Mouse (Mus musculus): Measurements from ENCODE around the gene Klf15. TPM values are rescaled to one million over a fixed set of nuclear protein-coding genes. Genes with fewer than 3 reads are reported as not detected.

Klf15 gene
- polyA plus RNA-seq, 1 experiment from 2014 or later = 3.8 TPM

DNA sequence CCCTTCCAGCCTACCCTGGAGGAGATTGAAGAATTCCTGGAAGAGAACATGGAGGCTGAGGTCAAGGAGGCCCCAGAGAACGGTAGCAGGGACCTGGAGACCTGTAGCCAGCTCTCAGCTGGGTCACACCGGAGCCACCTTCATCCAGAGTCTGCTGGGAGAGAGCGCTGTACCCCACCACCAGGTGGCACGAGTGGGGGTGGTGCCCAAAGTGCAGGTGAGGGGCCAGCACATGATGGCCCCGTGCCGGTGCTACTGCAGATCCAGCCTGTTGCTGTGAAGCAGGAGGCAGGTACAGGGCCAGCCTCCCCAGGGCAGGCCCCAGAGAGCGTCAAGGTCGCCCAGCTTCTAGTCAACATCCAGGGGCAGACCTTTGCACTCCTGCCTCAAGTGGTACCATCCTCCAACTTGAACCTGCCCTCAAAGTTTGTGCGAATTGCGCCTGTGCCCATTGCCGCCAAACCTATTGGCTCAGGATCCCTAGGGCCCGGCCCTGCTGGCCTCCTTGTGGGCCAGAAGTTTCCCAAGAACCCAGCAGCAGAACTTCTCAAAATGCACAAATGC is 4.6 kb downstream of the Klf15 start:
- no peak overlapping the region for H3K4me2 ChIP-seq
- H3K4me3 ChIP-seq (replicated peaks) = no peak overlapping the region

GRCm38 (mm10) chr6:90468216-90468615 is 5.8 kb downstream of the Klf15 start:
- H3K9me3 ChIP-seq = no peaks in the 10 kb centered on the region
- H3K4me3 ChIP-seq (replicated peaks) = no peak overlapping the region
- no peak for ATAC-seq (ENCODE audit: low FRiP score)
- no peaks in the 10 kb centered on the region for H3K36me3 ChIP-seq (replicated peaks)
- H3K4me2 ChIP-seq = no peak overlapping the region
- H3K4me1 ChIP-seq = peaks cover 9% of the 10 kb centered on the region
- 89% methylated on average over 1 of the region's 1 CpGs for WGBS
- H3K27ac ChIP-seq = no peak overlapping the region
- no peak overlapping the region for H3K9ac ChIP-seq
- H3K27me3 ChIP-seq = peaks cover 21% of the 10 kb centered on the region

More for the DNA sequence above, 4.6 kb downstream of the Klf15 start:
- Histone ChIP-seq H3K9ac (no peak overlapping the region), H3K27ac (no peak overlapping the region), H3K9me3 (no peaks in the 10 kb centered on the region), H3K27me3 (peaks cover 34% of the 10 kb centered on the region), H3K4me1 (peaks cover 17% of the 10 kb centered on the region), H3K36me3 (replicated peaks) (no peaks in the 10 kb centered on the region)
- no peak for ATAC-seq (ENCODE audit: low FRiP score)
- WGBS = 90% methylated on average over 12 of the region's 12 CpGs

- Histone ChIP-seq H3K36me3 (replicated peaks) (no peaks in the 10 kb centered on the region), H3K27me3 (peaks cover 13% of the 10 kb centered on the region), H3K9ac (no peak overlapping the region), H3K9me3 (no peaks in the 10 kb centered on the region), H3K27ac (no peak overlapping the region), H3K4me3 (replicated peaks) (no peak overlapping the region), H3K4me1 (peaks cover under 1% of the 10 kb centered on the region; the same call in 1 of the 2 replicates), H3K4me2 (no peak overlapping the region)
- 88% methylated on average over 6 of the region's 6 CpGs for WGBS
- no peak for ATAC-seq (ENCODE audit: low FRiP score)
These were observed 6.7 kb downstream of the Klf15 start for GRCm38 (mm10) chr6:90469041-90469440.

DNA sequence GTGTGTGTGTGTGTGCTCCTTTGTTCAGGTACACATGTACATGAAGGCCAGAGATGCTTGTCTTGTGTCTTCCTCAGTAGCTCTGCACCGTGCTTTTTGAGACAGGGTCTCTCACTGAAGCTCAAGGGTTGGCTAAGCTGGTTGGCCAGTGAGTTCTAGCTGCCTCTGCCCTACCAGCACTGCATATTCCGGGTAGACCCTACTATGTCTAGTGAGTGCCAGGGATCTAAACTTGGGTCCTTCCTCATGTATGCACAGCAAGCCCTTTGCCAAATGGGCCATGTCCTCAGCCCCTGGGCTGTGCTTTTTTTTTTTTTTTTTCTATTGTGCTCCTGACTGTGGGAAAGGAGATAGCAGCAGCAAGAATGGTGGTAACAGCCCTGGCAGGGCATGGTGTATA is 7.9 kb downstream of the Klf15 start:
- no peaks in the 10 kb centered on the region for H3K9me3 ChIP-seq
- H3K4me2 ChIP-seq = no peak overlapping the region
- no peak overlapping the region for H3K9ac ChIP-seq
- no peaks in the 10 kb centered on the region for H3K4me1 ChIP-seq
- H3K27ac ChIP-seq = no peak overlapping the region
- no peak overlapping the region for H3K4me3 ChIP-seq (replicated peaks)
- WGBS = 93% methylated on average over 2 of the region's 2 CpGs
- H3K27me3 ChIP-seq = peaks cover 2% of the 10 kb centered on the region; the same call in 1 of the 2 replicates
- ATAC-seq (ENCODE audit: low FRiP score) = no peak
- no peaks in the 10 kb centered on the region for H3K36me3 ChIP-seq (replicated peaks)

GRCm38 (mm10) chr6:90470947-90471541 is 8.7 kb downstream of the Klf15 start:
- no peak overlapping the region for H3K4me2 ChIP-seq
- WGBS = 75% methylated on average over 12 of the region's 12 CpGs
- 0 out of 2 replicates have a peak overlapping the region, but pooled peaks have one; percentile 1 for H3K27ac ChIP-seq
- ATAC-seq (ENCODE audit: low FRiP score) = no peak
- no peaks in the 10 kb centered on the region for H3K27me3 ChIP-seq
- no peak overlapping the region for H3K9ac ChIP-seq
- no peaks in the 10 kb centered on the region for H3K9me3 ChIP-seq
- no peaks in the 10 kb centered on the region for H3K4me1 ChIP-seq
- H3K36me3 ChIP-seq (replicated peaks) = no peaks in the 10 kb centered on the region
- H3K4me3 ChIP-seq (replicated peaks) = no peak overlapping the region

- H3K9ac ChIP-seq = no peak overlapping the region
These were observed 9.7 kb downstream of the Klf15 start for GRCm38 (mm10) chr6:90472079-90472478.

GRCm38 (mm10) chr6:90472697-90473096 is 10.3 kb downstream of the Klf15 start:
- no peak overlapping the region for H3K27ac ChIP-seq
- no peak overlapping the region for H3K4me2 ChIP-seq
- no peaks in the 10 kb centered on the region for H3K9me3 ChIP-seq
- H3K27me3 ChIP-seq = no peaks in the 10 kb centered on the region
- WGBS = 89% methylated on average over 3 of the region's 3 CpGs
- no peaks in the 10 kb centered on the region for H3K4me1 ChIP-seq
- H3K36me3 ChIP-seq (replicated peaks) = no peaks in the 10 kb centered on the region
- no peak for ATAC-seq (ENCODE audit: low FRiP score)
- no peak overlapping the region for H3K9ac ChIP-seq
- H3K4me3 ChIP-seq (replicated peaks) = no peak overlapping the region

More at GRCm38 (mm10) chr6:90472079-90472478, 9.7 kb downstream of the Klf15 start:
- no peaks in the 10 kb centered on the region for H3K4me1 ChIP-seq
- no peak overlapping the region for H3K27ac ChIP-seq
- ATAC-seq (ENCODE audit: low FRiP score) = no peak
- no peaks in the 10 kb centered on the region for H3K27me3 ChIP-seq
- WGBS = 79% methylated on average over 4 of the region's 4 CpGs
- H3K36me3 ChIP-seq (replicated peaks) = no peaks in the 10 kb centered on the region
- H3K4me2 ChIP-seq = no peak overlapping the region
- no peak overlapping the region for H3K4me3 ChIP-seq (replicated peaks)
- H3K9me3 ChIP-seq = no peaks in the 10 kb centered on the region

GRCm38 (mm10) chr6:90473630-90474360 is 11.4 kb downstream of the Klf15 start:
- no peaks in the 10 kb centered on the region for H3K27me3 ChIP-seq
- H3K27ac ChIP-seq = no peak overlapping the region
- H3K36me3 ChIP-seq (replicated peaks) = no peaks in the 10 kb centered on the region
- H3K4me3 ChIP-seq (replicated peaks) = no peak overlapping the region
- H3K9ac ChIP-seq = no peak overlapping the region
- H3K4me1 ChIP-seq = no peaks in the 10 kb centered on the region
- no peak for ATAC-seq (ENCODE audit: low FRiP score)
- no peaks in the 10 kb centered on the region for H3K9me3 ChIP-seq
- 95% methylated on average over 24 of the region's 24 CpGs for WGBS
- no peak overlapping the region for H3K4me2 ChIP-seq

GRCm38 (mm10) chr6:90474361-90474750 is 12.0 kb downstream of the Klf15 start:
- Histone ChIP-seq H3K4me2 (no peak overlapping the region), H3K9me3 (no peaks in the 10 kb centered on the region), H3K9ac (no peak overlapping the region), H3K4me1 (no peaks in the 10 kb centered on the region), H3K27me3 (no peaks in the 10 kb centered on the region), H3K36me3 (replicated peaks) (no peaks in the 10 kb centered on the region), H3K27ac (no peak overlapping the region), H3K4me3 (replicated peaks) (no peak overlapping the region)
- ATAC-seq (ENCODE audit: low FRiP score) = no peak
- 89% methylated on average over 3 of the region's 3 CpGs for WGBS

DNA sequence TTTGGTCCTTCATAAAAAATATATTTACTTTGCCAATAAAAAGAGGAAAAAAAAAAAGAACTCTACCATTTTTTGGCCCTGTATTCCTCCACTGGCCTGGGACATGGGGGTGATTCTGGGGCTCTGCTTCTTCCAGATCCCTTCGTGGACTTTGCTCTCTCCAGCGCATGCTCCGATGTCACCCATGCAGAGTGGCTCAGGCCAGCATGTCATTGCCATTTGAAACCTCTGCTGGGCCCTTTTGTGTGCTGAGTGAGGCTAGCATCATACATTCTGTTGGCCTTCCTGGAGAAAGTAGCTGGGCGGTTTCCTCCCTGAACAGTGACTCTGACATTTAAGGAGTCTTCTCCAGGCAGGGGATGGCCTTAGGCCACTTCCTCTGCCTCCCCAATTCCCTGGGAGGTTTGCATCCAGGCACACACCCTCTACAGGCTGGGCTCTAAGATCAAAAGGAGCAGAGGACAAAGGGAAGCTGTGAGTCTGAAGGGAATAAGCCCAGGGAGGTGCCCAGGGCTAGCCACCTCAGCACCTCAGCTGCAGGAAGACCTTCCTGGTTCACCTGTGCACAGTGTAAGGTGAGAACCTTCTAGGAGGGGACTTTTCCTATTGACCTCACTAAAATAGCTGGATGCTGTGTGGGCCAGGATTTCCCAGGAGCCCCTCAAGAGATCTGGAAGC is 12.9 kb downstream of the Klf15 start:
- Histone ChIP-seq H3K4me1 (no peaks in the 10 kb centered on the region), H3K36me3 (replicated peaks) (no peaks in the 10 kb centered on the region), H3K9ac (no peak overlapping the region), H3K4me3 (replicated peaks) (no peak overlapping the region), H3K9me3 (no peaks in the 10 kb centered on the region), H3K4me2 (no peak overlapping the region), H3K27me3 (no peaks in the 10 kb centered on the region), H3K27ac (no peak overlapping the region)
- 77% methylated on average over 4 of the region's 4 CpGs for WGBS
- no peak for ATAC-seq (ENCODE audit: low FRiP score)

DNA sequence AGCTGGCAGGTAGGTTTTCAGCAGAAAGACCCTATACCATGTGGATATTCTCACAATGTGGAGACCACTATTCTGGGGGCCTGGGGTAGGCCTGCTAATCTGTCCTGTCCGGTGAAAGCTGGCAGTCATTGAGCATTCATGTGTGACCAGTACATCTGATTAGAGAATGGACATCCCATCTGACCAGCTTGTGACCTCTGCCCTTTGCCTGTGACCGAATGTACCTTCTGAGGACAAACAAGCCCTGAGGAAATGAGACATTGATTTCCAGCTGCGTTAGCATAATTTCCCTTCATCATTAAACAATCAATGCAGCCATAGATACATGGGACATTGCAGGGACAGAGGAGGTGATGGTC is 13.5 kb downstream of the Klf15 start:
- no peaks in the 10 kb centered on the region for H3K4me1 ChIP-seq
- H3K4me3 ChIP-seq (replicated peaks) = no peak overlapping the region
- ATAC-seq (ENCODE audit: low FRiP score) = no peak
- H3K27ac ChIP-seq = no peak overlapping the region
- no peak overlapping the region for H3K4me2 ChIP-seq
- 71% methylated on average over 3 of the region's 3 CpGs for WGBS
- no peak overlapping the region for H3K9ac ChIP-seq
- H3K36me3 ChIP-seq (replicated peaks) = no peaks in the 10 kb centered on the region
- no peaks in the 10 kb centered on the region for H3K27me3 ChIP-seq
- H3K9me3 ChIP-seq = no peaks in the 10 kb centered on the region

- H3K9ac ChIP-seq = no peak overlapping the region
- 71% methylated on average over 14 of the region's 14 CpGs for WGBS
- no peaks in the 10 kb centered on the region for H3K4me1 ChIP-seq
- ATAC-seq (ENCODE audit: low FRiP score) = no peak
- H3K9me3 ChIP-seq = no peaks in the 10 kb centered on the region
- no peaks in the 10 kb centered on the region for H3K27me3 ChIP-seq
- H3K4me2 ChIP-seq = no peak overlapping the region
- H3K4me3 ChIP-seq (replicated peaks) = no peak overlapping the region
- H3K27ac ChIP-seq = no peak overlapping the region
- no peaks in the 10 kb centered on the region for H3K36me3 ChIP-seq (replicated peaks)
These were observed 14.7 kb downstream of the Klf15 start for GRCm38 (mm10) chr6:90476941-90477518.

All from forebrain, embryonic 12.5 days (tissue).